Mouse (Mus musculus) kidney, adult 10 weeks (tissue): ENCODE measurements around the gene Rrp15. TPM values are rescaled to one million over a fixed set of nuclear protein-coding genes. Genes with fewer than 3 reads are reported as not detected.

Experiments used
- polyA plus RNA-seq: library from polyadenylated mRNA; stranded (reverse); fragments of 350-450 nt; fragmentation: Illumina TruSeq; extraction: RNeasy Lipid Tissue Mini Kit (QIAGEN cat#74804); gene quantifications from one replicate; pipeline ENCODE4 v1.2.3, GENCODE M21; 2014; ENCODE audit warnings: low read depth, low replicate concordance

Gene Rrp15
- polyA plus RNA-seq = 8.8 TPM

GRCm38 (mm10) chr1:186748724-186749653, at the start of gene Rrp15:
Gene Rrp15 (minus strand): TSS chr1:186749358.

GRCm38 (mm10) chr1:186705915-186706248, 43.3 kb downstream of the Rrp15 start, which contains the start of gene Tgfb2:
Gene Tgfb2 (minus strand): TSS chr1:186705989.

Other genes starting within 250 kb of the Rrp15 start
- 5.0 TPM for gene Tgfb2, start 43.4 kb downstream of the Rrp15 start, polyA plus RNA-seq
- not detected for gene D1Pas1, start 218.1 kb upstream of the Rrp15 start, polyA plus RNA-seq